Comparison of ENCODE assay signal across 8 mouse cellular contexts in the genomic region with DNA sequence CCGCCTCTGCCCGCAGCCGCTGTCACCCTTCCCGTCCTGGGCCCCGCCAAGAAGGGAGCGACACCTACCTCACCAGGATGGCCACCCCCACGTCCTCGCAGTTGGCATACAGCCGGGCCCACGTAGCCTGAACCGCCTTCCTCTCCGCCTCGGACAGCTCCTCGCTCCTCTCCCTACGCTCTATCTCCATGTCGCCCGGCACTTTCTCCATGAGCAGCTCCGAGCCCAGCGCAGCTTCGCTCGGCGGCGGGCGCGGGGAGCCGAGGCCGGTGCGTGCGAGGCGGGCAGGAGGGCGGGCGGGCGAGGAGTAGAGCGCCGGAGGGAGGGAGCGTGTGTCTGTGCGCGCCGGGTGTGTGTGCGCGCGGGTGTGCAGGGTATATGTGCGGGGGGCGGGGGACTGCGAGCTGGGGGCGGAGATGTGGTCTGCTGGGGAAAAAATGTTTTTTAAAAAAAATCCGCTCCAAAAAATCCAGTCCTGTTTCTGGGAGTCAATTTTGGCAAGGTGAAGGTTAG. TPM values are rescaled to one million over a fixed set of nuclear protein-coding genes. Genes with fewer than 3 reads are reported as not detected.
DNase-seq lines count a peak whose midpoint lies in the region; ATAC-seq and TF ChIP-seq lines count a peak whose summit lies in the region.

No protein-coding gene starts in this region.

- H3K27me3 ChIP-seq in thymus, adult 2 months (ENCODE audit: control insufficient read depth, insufficient read depth, low read length) = peaks cover 7% of the 10 kb centered on the region; the same call in 1 of the 2 replicates
- H3K27me3 ChIP-seq in heart, embryonic 10.5 days (ENCODE audit: insufficient read depth, poor library complexity, severe bottlenecking) = peaks cover 67% of the 10 kb centered on the region
- H3K27me3 ChIP-seq in midbrain, embryonic 15.5 days (replicated peaks) = peaks cover 4% of the 10 kb centered on the region; the same call in 1 of the 2 replicates

- no peak for TF ChIP-seq POLR2A in thymus, adult 2 months (IDR thresholded peaks at IDR 0.05; ENCODE audit: control insufficient read depth, extremely low read depth, insufficient read depth, low read length, poor library complexity)

- TF ChIP-seq CTCF in thymus, adult 2 months (IDR thresholded peaks at IDR 0.05; ENCODE audit: borderline replicate concordance, control insufficient read depth, extremely low read depth, insufficient read depth, low read length, poor library complexity) = no peak

- no peak for DNase-seq in thymus, adult 2 months
- DNase-seq in thymus, postnatal 14 days = no peak
- DNase-seq in cerebellum, adult 9-10 months = peak; percentile 82
- DNase-seq in heart, embryonic 10.5 days (ENCODE audit: low spot score) = no peak
- DNase-seq in left cerebral cortex, postnatal 25 days (ENCODE audit: low spot score in 2 of 2) = peak; percentile 51 to 57
- DNase-seq in spleen, postnatal 10 days (ENCODE audit: low spot score in 2 of 2) = no peak

- H3K4me1 ChIP-seq in thymus, adult 2 months (replicated peaks; ENCODE audit: control insufficient read depth, insufficient read depth, low read length) = peaks cover 11% of the 10 kb centered on the region
- peaks cover 63% of the 10 kb centered on the region for H3K4me1 ChIP-seq in heart, embryonic 10.5 days
- H3K4me1 ChIP-seq in midbrain, embryonic 15.5 days = peaks cover 34% of the 10 kb centered on the region

- WGBS in thymus, adult 2 months = 2% methylated on average over 47 of the region's 47 CpGs
- WGBS in heart, embryonic 10.5 days = under 1% methylated on average over 45 of the region's 47 CpGs
- 2% methylated on average over 46 of the region's 47 CpGs for WGBS in midbrain, embryonic 15.5 days

- 0 out of 2 replicates have a peak, but pooled peaks have one; percentile 41 for ATAC-seq in midbrain, embryonic 15.5 days (replicated peaks)
- ATAC-seq in erythroblast, adult 5-6 weeks (replicated peaks; ENCODE audit: low FRiP score, poor library complexity, severe bottlenecking) = no peak

- no peaks in the 10 kb centered on the region for H3K36me3 ChIP-seq in thymus, adult 2 months (ENCODE audit: control insufficient read depth, insufficient read depth, low read length)
- no peaks in the 10 kb centered on the region for H3K36me3 ChIP-seq in heart, embryonic 10.5 days
- no peaks in the 10 kb centered on the region for H3K36me3 ChIP-seq in midbrain, embryonic 15.5 days (replicated peaks)

- H3K9me3 ChIP-seq in heart, embryonic 10.5 days = no peaks in the 10 kb centered on the region
- H3K9me3 ChIP-seq in midbrain, embryonic 15.5 days = no peaks in the 10 kb centered on the region

- intact Hi-C loops in left cerebral cortex, postnatal 25 days (cut with DNase I) = no loop called here

- no peak overlapping the region for H3K27ac ChIP-seq in thymus, adult 2 months (ENCODE audit: control insufficient read depth, insufficient read depth, low read length)
- peak overlapping the region; percentile 10 for H3K27ac ChIP-seq in heart, embryonic 10.5 days
- H3K27ac ChIP-seq in midbrain, embryonic 15.5 days = peak overlapping the region; percentile 4; the same call in 1 of the 2 replicates

- peak overlapping the region; percentile 93 for H3K4me2 ChIP-seq in midbrain, embryonic 15.5 days

- peak overlapping the region; percentile 20 for H3K4me3 ChIP-seq in thymus, adult 2 months (ENCODE audit: control insufficient read depth, insufficient read depth, low read length)
- H3K4me3 ChIP-seq in heart, embryonic 10.5 days = peak overlapping the region; percentile 66
- peak overlapping the region; percentile 62 for H3K4me3 ChIP-seq in midbrain, embryonic 15.5 days

- peak overlapping the region; percentile 73 for H3K9ac ChIP-seq in midbrain, embryonic 15.5 days

RNA-seq across cellular contexts. Expression of gene Cygb, which starts 0.3 kb away (rescaled TPM):
- polyA plus RNA-seq in thymus, adult 2 months (2012; rRNA removed) = 9.4 and 14.0 TPM in 2 replicates
- polyA plus RNA-seq in heart, embryonic 10.5 days (2016; fragmentation: Nextera tagmentation; extraction: Ambion mirVana) = 1.0 and 2.8 TPM in 2 replicates
- total RNA-seq in left cerebral cortex, postnatal 25 days (2021) = 10 to 100 TPM; 39.9 TPM
- polyA plus RNA-seq in midbrain, embryonic 15.5 days (2015; fragmentation: Nextera tagmentation; extraction: Ambion mirVana) = 23.3 and 24.4 TPM in 2 replicates
- not detected in 2 replicates for total RNA-seq in erythroblast, adult 5-6 weeks (2015; ENCODE audit: low replicate concordance)
- not detected in 2 replicates for total RNA-seq in erythroblast, adult 5-6 weeks (2017; ENCODE audit: low replicate concordance)

RNA-seq across cellular contexts. Expression of gene Prcd, which starts 0.4 kb away (rescaled TPM):
- 0.36 and 0.97 TPM in 2 replicates for polyA plus RNA-seq in thymus, adult 2 months (2012; rRNA removed)
- polyA plus RNA-seq in heart, embryonic 10.5 days (2016; fragmentation: Nextera tagmentation; extraction: Ambion mirVana) = 0.60 and 0.78 TPM in 2 replicates
- total RNA-seq in left cerebral cortex, postnatal 25 days (2021) = 1 to 10 TPM; 4.6 to 6.7 TPM
- 1.5 and 3.0 TPM in 2 replicates for polyA plus RNA-seq in midbrain, embryonic 15.5 days (2015; fragmentation: Nextera tagmentation; extraction: Ambion mirVana)
- not detected in 2 replicates for total RNA-seq in erythroblast, adult 5-6 weeks (2015; ENCODE audit: low replicate concordance)
- not detected in 2 replicates for total RNA-seq in erythroblast, adult 5-6 weeks (2017; ENCODE audit: low replicate concordance)

RNA-seq across cellular contexts. Expression of gene Rhbdf2, which starts 26.9 kb away (rescaled TPM):
- 40.8 and 44.4 TPM in 2 replicates for polyA plus RNA-seq in thymus, adult 2 months (2012; rRNA removed)
- 6.7 and 8.7 TPM in 2 replicates for polyA plus RNA-seq in heart, embryonic 10.5 days (2016; fragmentation: Nextera tagmentation; extraction: Ambion mirVana)
- 1 to 10 TPM; 1.3 to 1.4 TPM for total RNA-seq in left cerebral cortex, postnatal 25 days (2021)
- 0.83 TPM in 2 replicates for polyA plus RNA-seq in midbrain, embryonic 15.5 days (2015; fragmentation: Nextera tagmentation; extraction: Ambion mirVana)
- total RNA-seq in erythroblast, adult 5-6 weeks (2015; ENCODE audit: low replicate concordance) = 2.3 and 5.0 TPM in 2 replicates
- 2.8 and 3.2 TPM in 2 replicates for total RNA-seq in erythroblast, adult 5-6 weeks (2017; ENCODE audit: low replicate concordance)

Comparison
In these comparisons a context has a peak if more than half of its experiments do, and no peak if none do; other contexts are left out.
1. DNase-seq: peak in cerebellum, adult 9-10 months (single experiment) and left cerebral cortex, postnatal 25 days (2 of 2); none in thymus, adult 2 months (single experiment), thymus, postnatal 14 days (single experiment), heart, embryonic 10.5 days (single experiment) and spleen, postnatal 10 days (0 of 2).
2. Peak in every context shown above with its lines, with median percentiles within 50 percentile points of each other: H3K4me3 ChIP-seq.